Mouse (Mus musculus): ENCODE data around the gene Mlph.

DNA sequence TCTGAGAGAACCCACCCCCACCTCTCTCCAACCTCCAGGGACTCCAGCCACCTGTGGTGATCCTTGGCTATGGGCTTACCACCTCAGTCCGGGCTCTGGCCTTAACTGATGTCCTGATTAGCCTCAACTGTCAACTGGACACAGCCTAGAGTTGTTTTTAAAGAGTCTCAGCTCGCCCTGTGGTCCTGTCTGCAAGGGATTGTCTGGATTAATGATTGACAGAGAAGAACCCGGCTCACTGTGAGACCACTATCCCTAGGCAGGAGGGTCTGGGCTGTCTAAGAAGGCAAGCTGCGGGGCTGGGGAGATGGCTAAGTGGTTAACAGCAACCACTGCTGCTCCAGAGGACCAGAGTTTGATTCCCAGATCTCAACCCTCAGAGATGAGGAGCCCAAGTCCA, 47.6 kb downstream of the Mlph start:
- TF ChIP-seq CTCF (IDR thresholded peaks at IDR 0.05; ENCODE audit: extremely low read depth, insufficient read depth, low read length), result no peak
- no peak for TF ChIP-seq POLR2A (IDR thresholded peaks at IDR 0.05; ENCODE audit: extremely low read depth, insufficient read depth, low read length)
